Mouse (Mus musculus) kidney, postnatal 4 days (tissue): ENCODE data around the gene Cmtr1.

Experiments used
- DNase-seq, 2 experiments: peaks; one replicate each; pipeline ENCODE4 v3.0.0; 2021; ENCODE audit warnings: mixed read lengths in 2 of 2

Gene Cmtr1

DNA sequence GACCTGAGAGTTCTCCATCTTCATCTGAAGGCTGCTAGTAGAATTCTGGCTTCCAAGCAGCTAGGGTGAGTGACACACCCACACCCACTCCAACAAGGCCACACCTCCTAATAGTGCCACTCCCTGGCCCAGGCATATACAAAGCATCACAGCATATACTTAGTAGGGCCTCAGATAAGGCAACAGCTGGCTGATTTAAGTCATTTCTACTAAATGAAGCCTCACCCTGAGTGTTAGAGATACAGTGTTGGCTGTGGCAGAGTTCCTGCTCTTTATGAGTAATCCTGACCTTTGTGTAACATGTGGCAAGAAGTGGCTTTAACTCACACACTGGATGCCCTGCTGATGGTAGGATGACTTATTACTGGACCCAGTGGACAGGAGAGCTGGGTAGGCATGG is 9.5 kb downstream of the Cmtr1 start:
- no peak for DNase-seq

DNA sequence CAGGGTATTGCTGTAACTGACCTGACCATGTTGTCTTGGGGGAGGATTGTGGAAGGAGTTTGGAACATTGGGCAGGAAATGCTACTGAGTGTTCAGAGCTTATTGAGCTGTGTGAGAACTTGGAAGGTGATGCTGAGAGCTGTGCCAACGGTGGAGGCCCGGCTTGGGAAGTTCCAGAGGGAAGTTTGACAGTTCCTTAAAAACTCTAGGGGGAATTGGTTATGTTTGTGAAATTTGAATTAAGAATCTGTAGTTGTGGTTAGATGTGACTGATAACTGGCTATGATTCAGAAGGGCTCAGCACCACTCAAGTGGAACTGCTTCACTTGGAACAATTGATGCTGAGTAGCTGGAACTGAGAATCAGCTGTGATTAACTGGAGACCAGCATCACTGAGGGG is 10.6 kb downstream of the Cmtr1 start:
- DNase-seq: no peak

DNA sequence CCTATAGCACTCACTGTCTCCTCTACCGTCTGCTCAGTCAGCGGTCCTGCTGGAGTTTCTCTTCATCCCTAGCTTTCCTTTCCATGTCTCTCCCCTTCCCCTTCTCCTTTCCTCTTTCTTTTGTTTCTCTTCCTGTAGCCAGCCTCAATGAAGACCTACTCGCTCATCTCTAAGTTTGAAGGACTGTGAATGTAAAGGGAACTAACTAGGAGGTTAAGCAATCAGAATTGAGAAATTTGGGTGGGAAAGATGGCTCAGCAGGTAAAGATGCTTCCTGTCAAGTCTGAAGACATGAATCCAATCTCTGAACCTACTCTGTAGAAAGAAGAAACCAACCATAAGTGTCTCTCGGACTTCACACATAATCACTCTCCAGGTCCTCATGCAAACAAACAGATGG is 12.9 kb downstream of the Cmtr1 start:
- no peak for DNase-seq

DNA sequence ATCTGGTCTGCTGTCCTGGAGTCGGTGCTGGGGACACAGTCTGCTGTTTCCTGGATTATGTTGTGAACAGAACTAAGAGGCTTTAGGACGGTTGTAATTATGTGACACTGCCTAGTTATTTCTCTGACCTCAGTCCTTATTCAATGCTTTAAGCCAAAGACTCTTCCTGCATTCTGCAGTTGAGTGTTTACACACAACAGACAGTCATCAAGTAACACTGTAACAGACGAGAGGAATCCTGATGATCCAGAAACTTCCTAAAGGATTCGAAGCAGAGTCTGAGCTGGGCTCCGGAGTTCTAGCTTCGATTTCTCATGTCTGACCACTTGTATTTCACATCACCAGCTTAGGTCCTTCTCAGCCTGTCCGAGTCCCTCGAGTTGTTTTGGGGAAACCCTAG is 18.1 kb downstream of the Cmtr1 start:
- DNase-seq: no peak

DNA sequence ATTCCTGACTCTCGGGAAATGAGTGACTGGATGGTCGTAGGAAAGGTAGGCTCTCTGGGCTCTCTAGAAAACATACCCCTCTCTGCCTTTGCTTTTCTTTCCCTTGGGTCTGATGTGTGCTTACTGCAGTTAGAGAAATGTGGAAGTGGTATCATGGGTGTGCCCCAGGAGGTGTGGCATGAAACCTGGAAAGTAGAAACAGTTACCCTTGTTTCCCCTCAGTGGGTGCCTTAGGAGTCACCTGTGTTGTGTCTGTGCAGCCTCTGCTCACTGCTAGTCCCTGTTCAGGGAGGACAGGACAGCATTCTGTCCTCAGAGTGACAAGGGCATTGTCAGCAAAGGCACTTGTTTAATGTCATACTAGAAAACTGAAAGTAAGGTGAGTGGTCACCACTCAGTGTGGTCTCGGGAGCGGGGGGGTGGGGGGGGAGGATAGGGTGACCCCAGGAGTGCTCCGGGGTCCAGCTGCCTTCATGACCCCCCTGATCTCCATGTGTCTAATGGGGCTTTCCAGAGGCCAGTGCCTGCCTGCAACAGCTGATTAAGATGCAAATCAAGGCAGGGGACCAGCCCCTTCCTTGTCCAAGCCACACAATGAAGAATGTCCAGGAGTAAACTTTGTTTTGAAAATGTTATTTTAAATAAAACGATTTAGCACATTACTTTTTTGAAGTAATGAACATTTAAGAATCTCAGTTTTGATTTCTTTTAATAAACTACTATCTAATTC is 18.8 kb downstream of the Cmtr1 start:
- no peak for DNase-seq

DNA sequence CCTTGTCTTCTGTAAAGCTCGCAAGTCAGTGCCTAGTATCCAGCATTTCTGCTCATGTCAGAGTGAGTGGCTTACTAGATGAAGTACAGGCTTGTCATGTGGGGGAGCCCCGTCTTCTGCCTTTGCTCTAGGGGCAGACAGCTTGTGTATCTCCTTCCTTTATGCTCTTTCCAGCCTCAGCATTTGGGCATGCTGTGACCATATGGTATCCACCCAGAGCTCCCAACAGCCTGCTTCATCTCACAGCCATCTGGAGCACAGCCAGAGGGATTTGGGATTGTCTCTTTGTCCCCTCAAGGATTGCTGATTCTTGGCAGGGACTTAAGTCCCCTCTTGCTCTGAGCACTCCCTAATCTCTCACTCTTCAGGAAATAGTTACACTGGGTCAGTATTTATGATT is 19.8 kb downstream of the Cmtr1 start:
- DNase-seq: peak; percentile 83 to 89

DNA sequence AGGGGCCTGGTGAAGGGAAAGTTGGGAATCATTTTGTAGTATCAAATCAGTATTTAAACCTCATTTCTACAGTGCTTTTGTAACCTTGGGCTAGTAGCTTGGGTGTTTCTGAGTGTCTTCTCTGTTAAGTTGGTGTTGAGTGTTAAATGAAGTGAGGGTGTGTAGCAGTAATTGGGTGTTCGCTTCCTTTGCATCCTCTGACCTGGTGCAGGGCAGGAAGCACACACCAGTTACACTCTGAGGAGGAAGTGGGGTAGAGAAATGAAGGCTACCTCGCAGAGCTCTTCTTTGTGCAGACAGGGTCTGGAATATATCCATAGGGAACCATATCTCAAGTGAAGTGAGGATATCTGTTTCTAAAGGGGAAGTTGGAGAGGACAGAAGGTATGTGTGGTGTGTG is 20.5 kb downstream of the Cmtr1 start:
- DNase-seq: no peak

DNA sequence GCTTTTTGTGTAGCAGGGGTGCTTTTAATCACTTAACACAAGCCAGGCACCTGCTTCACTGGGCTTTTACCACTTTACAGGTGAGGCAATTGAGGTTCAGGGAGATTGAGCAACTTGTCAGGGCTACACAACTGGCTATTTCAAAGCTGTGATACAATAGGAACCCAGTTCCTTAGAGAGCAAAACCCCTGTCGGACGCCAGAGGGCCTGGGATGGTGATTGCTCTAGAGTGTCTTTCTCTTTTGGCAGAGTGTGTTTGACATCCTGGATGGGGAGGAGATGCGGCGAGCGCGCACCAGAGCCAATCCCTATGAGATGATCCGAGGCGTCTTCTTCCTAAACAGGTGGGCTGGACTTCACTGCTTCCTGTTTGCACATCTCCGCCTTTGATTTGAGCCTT is 21.3 kb downstream of the Cmtr1 start:
- DNase-seq: no peak

DNA sequence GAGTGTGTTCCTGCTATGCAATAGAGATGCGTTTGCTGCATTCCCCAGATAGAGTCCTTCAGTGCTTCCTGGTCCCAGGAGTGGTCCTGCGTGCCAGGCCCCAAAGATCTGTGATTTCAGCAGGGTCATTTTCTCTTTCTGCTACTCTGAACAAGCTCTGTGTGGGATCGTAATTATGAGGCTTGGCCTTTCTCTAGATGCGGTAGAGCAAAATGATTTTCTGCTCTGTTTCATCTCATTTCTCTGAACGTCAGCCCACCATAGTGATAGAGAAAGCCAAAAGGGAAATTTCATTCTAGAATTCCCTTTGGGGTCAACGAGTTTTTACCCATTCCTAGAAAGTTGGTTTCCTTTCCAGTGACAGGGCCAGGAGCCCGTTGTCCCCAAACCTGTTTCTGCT is 21.9 kb downstream of the Cmtr1 start:
- DNase-seq: no peak

DNA sequence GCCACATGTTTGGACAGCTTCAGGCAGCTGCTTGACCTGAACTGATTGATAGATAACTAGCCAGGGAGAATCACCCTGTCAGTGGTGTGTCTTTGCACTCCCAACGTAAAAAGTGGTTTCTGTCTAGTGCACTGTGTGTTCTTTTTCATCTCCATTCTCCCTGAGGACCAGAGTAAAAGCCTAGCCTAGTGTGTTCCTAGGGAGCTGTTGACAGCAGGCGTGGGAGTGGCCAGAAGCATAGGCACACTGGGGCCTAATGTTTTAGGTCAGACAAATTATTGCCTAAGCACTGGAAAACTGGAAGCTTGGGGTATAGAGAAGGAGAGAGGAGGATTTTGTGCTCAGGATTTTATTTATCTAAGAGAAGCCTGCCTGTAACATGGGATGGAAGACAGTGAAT is 22.7 kb downstream of the Cmtr1 start:
- peak; percentile 36 to 47 for DNase-seq

DNA sequence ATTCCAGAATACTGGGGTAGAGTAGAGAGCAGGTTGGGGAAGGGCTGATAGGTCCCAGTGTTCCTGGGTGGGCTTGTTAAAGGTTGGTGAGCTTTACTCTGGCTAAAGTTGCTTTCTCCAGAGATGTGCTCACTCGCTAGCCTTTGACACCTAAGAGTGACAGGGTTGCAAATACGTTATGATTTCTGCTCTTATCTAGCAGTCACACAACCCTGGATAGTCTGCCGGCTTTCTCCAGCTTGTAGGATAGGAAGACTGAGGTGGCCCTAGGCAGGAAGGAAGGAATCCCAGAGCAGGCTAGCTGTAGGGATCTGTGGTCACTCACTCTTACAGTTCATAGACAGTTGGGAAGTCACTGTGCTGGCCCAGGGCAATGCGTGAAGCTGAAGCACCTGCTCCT is 23.9 kb downstream of the Cmtr1 start:
- DNase-seq: no peak

- no peak for DNase-seq
These were observed 26.4 kb downstream of the Cmtr1 start for GRCm38 (mm10) chr17:29686771-29687170.

GRCm38 (mm10) chr17:29687373-29687772 is 27.0 kb downstream of the Cmtr1 start:
- DNase-seq: no peak

DNA sequence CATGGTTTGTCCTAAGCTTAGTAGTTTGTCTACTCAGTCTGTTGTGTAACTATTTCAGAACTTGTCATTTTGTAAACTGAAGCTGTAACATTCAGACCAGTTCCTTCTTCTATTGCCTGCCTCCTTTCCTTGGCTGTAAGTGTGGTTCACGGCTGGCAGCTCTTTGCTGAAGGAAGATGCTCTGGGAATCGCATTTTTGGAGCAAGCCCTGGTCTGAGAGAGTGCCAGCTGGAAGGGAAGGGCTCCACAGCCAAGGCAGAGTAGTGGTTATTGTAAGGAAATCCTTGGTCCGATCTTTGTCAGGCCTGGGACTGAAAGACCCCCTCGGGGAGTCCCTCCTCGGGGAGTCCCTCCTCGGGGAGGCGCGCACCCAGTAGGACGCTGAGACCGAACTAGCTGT is 28.2 kb downstream of the Cmtr1 start:
- DNase-seq: no peak

DNA sequence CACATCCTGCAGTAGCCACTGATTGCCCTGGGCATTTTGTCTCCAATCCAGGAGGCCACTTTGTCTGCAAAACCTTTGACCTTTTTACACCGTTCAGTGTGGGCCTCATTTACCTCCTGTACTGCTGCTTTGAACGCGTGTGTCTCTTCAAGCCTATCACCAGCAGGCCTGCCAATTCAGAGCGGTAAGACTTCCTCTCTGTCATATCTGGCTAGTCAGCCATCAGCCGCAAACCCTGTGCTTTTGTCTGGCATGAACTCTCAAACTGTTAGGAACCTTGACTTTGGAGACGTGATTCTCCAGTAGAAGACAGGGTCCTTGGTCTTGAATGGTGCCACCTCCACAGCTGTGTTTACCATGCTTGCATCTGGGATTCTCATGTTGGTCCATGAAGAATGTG is 29.9 kb downstream of the Cmtr1 start:
- DNase-seq: no peak

DNA sequence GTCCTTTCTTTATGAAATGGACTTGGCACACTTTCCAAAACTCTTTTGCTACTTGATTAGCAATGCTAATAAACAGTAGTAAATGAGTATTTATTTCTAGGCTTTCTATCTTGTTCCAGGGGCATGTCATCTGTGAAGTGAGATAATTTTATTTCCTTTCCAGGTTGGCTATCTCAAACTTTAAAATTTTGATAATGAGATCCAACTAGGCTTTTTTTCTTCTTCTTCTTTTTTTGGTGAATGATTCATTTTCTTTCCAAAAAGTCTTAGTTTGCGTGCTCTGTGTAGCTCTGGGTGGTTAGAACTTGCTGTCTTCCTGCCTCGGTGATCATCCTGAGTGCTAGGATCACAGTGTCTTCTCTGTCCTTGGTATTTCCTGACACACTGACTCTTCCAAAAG is 32.4 kb downstream of the Cmtr1 start:
- DNase-seq: no peak

DNA sequence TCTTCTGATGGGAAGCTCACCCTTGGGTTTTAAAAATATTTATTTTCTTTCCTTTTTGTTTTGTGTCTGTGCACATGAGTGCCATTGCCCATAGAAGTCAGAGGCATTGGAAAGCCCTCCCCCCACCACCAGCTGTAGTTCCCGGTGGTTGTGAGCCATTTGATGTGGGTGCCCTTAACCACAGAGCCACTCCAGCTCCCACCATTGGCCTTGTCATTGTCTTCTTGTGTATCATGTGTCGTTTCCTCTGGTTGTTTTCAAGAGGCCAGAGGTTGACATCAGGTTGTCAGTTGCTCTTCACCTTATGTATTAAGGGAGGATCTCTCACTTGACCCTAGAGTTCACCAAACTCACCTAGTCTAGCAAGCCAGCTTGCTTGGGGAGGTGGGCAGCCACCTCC is 33.2 kb downstream of the Cmtr1 start:
- DNase-seq: no peak

GRCm38 (mm10) chr17:29694516-29694915 is 34.1 kb downstream of the Cmtr1 start:
- DNase-seq: no peak

DNA sequence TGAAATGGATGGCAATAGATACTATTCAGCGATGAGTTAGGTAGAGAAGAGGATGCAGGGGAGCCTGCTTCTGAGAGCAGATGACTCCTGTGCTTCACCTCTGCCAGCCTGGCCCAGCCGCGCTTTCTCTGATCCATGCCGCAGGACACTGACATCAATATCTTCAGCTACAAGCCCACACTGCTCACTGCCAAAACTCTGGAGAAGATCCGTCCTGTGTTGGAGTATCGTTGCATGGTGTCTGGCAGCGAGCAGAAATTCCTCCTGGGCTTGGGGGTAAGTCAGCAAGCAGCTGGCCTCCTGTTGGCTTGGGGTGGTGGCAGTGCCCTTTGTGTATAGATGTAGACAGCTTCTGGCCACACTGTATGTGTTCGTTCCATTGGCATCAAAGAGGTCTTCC is 36.5 kb downstream of the Cmtr1 start:
- no peak for DNase-seq

- DNase-seq: no peak
These were observed 38.0 kb downstream of the Cmtr1 start for GRCm38 (mm10) chr17:29698421-29698820.

- no peak for DNase-seq
These were observed 40.2 kb downstream of the Cmtr1 start for GRCm38 (mm10) chr17:29700573-29700972.

- no peak for DNase-seq
These were observed 42.7 kb downstream of the Cmtr1 start for GRCm38 (mm10) chr17:29702938-29703710.

GRCm38 (mm10) chr17:29704781-29705180 is 44.4 kb downstream of the Cmtr1 start:
- DNase-seq: peak; percentile 76 to 79

- DNase-seq: no peak
These were observed 45.5 kb downstream of the Cmtr1 start for GRCm38 (mm10) chr17:29705881-29706280.
